Mouse (Mus musculus) neural tube, embryonic 13.5 days (tissue): ENCODE data around the gene Hook2. TPM values are rescaled to one million over a fixed set of nuclear protein-coding genes. Genes with fewer than 3 reads are reported as not detected.

ENCODE experiments used
- ATAC-seq: fragments of 200-750 bp; cut with Nextera tagmentation; 2 replicates; pipeline ENCODE4 v1.8.0; 2017; ENCODE audit warnings: low read depth, mild to moderate bottlenecking, moderate TSS enrichment, moderate library complexity
- H3K27ac ChIP-seq: fragments of 300-500 bp; sonication (generic); replicated peaks from 2 replicates; pipeline ENCODE4 v1.5.1; 2015; ENCODE audit warnings: moderate library complexity, mild to moderate bottlenecking, inconsistent platforms
- H3K27me3 ChIP-seq: fragments of 300-500 bp; sonication (generic); 2 replicates; pipeline ENCODE4 v1.6.1; 2015; ENCODE audit warnings: mild to moderate bottlenecking, inconsistent platforms
- H3K36me3 ChIP-seq: fragments of 300-500 bp; sonication (generic); 2 replicates; pipeline ENCODE4 v1.6.1; 2015; ENCODE audit warnings: mild to moderate bottlenecking, inconsistent platforms
- H3K4me1 ChIP-seq: fragments of 300-500 bp; sonication (generic); replicated peaks from 2 replicates; pipeline ENCODE4 v1.6.1; 2015; ENCODE audit warnings: inconsistent platforms
- H3K4me2 ChIP-seq: fragments of 300-500 bp; sonication (generic); 2 replicates; pipeline ENCODE4 v1.6.1; 2015; ENCODE audit warnings: inconsistent platforms, mild to moderate bottlenecking, moderate library complexity
- H3K4me3 ChIP-seq: fragments of 300-500 bp; sonication (generic); 2 replicates; pipeline ENCODE4 v1.5.1; 2015; ENCODE audit warnings: mild to moderate bottlenecking, inconsistent platforms
- H3K9ac ChIP-seq: fragments of 300-500 bp; sonication (generic); 2 replicates; pipeline ENCODE4 v1.6.1; 2015; ENCODE audit warnings: moderate library complexity, mild to moderate bottlenecking, inconsistent platforms
- H3K9me3 ChIP-seq: fragments of 300-500 bp; sonication (generic); 2 replicates; pipeline ENCODE4 v1.6.1; 2016; ENCODE audit warnings: inconsistent platforms
- WGBS: fragments of 180-500 bp; shearing (Covaris S2); methylation state at CpG from one replicate; pipeline ENCODE4 v1.1.7; 2015; 5-methylcytosine and 5-hydroxymethylcytosine counted together
- polyA plus RNA-seq: library from polyadenylated mRNA; unstranded; fragments of >200 nt; fragmentation: Nextera tagmentation; extraction: Ambion mirVana; gene quantifications from 2 replicates; pipeline ENCODE4 v1.2.1, GENCODE M21; 2015

Gene Hook2
- polyA plus RNA-seq, 1 experiment from 2014 or later = 25.0 TPM

DNA sequence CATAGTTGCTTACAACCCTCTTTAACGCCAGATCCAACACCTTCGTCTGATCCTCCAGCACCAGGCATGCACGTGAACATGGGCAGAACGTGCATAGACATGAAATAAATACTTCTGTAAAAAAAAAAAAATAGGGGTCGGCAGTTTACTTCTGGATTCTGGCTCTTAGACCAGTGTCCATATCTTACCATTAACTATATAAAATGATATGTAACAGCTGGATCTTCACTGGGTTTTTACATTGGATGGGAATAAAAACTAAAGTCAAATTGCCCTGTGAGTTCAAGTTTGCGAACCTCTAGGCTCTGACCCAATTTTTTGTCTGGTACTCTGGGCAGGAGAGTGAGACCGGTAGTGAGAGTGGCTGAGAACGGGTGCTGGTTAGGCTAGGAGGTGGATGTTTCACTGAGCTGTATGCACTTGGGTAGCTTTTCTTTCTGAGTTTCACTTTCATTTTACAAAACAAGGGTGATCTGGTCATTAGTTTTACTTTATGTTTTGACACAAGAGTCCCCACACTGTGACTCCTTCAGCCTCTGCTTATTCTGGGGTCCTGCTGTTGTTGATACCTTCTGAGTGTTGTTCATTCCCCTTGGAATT, 15.8 kb upstream of the Hook2 start:
- no peaks in the 10 kb centered on the region for H3K9me3 ChIP-seq
- H3K4me1 ChIP-seq = peaks cover 75% of the 10 kb centered on the region
- no peak for ATAC-seq
- 0 out of 2 replicates have a peak overlapping the region, but pooled peaks have one; percentile 9 for H3K9ac ChIP-seq
- 81% methylated on average over 8 of the region's 8 CpGs for WGBS
- no peak overlapping the region for H3K4me3 ChIP-seq
- H3K27me3 ChIP-seq = peaks cover 22% of the 10 kb centered on the region
- H3K36me3 ChIP-seq = peaks cover 44% of the 10 kb centered on the region
- H3K27ac ChIP-seq = no peak overlapping the region
- H3K4me2 ChIP-seq = no peak overlapping the region

- peak overlapping the region; percentile 98 for H3K4me2 ChIP-seq
- WGBS = 29% methylated on average over 7 of the region's 7 CpGs
- peak overlapping the region; percentile 61; the same call in 1 of the 2 replicates for H3K9ac ChIP-seq
- peaks cover 44% of the 10 kb centered on the region for H3K36me3 ChIP-seq
- ATAC-seq = no peak
- H3K27me3 ChIP-seq = peaks cover 26% of the 10 kb centered on the region
- no peaks in the 10 kb centered on the region for H3K9me3 ChIP-seq
- peak overlapping the region; percentile 53; the same call in 1 of the 2 replicates for H3K4me3 ChIP-seq
- H3K4me1 ChIP-seq = peaks cover 81% of the 10 kb centered on the region
- peak overlapping the region; percentile 73 for H3K27ac ChIP-seq
Measured at GRCm38 (mm10) chr8:84975434-84975833, 15.0 kb upstream of the Hook2 start.

DNA sequence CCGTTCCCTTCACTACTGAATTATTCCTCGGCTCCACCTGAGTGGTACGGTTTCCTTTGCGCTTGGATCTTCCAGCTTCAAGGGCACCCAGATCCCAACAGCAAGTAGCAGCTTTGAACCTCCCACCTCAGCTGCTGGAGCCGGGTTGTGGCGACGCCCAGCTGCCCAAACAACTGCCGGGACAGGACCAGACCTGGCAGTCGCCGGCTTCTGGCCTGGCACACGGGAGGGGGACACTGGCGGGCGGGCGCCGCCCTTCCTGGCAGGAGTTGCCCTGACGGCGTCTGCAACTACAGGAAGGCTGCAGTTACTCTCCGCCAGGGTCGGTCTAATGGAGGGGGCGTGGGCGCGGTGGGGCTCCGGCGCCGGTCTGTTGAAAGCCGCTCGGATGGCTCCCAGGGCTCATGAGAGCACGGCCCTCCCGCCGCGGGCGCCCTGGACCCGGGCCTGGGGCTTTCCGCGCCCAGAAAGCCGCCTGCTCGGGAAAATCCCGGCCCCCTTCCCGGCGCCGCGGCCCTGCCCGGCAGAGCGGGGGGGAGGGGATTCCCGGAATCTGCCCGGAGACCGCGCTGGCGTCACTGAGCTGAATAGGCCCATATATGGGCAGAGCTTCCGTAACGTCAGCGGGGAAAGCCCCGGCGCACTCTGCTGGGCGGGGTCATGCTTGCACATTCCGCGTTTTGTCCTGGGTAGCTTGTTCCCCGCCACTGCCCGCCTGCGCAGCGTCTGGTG, 14.2 kb upstream of the Hook2 start:
- H3K36me3 ChIP-seq = peaks cover 40% of the 10 kb centered on the region
- peaks cover 81% of the 10 kb centered on the region for H3K4me1 ChIP-seq
- WGBS = 1% methylated on average over 60 of the region's 61 CpGs
- peak overlapping the region; percentile 75 for H3K9ac ChIP-seq
- peak overlapping the region; percentile 98 for H3K4me2 ChIP-seq
- H3K27ac ChIP-seq = peak overlapping the region; percentile 73
- H3K27me3 ChIP-seq = peaks cover 33% of the 10 kb centered on the region
- no peaks in the 10 kb centered on the region for H3K9me3 ChIP-seq
- peak overlapping the region; percentile 53 for H3K4me3 ChIP-seq
- ATAC-seq = peak; percentile 72

GRCm38 (mm10) chr8:84976763-84977434, 13.5 kb upstream of the Hook2 start:
- H3K27ac ChIP-seq = 0 out of 2 replicates have a peak overlapping the region, but pooled peaks have one; percentile 40
- peaks cover 33% of the 10 kb centered on the region for H3K36me3 ChIP-seq
- peak overlapping the region; percentile 75 for H3K9ac ChIP-seq
- peaks cover 34% of the 10 kb centered on the region for H3K27me3 ChIP-seq
- H3K4me1 ChIP-seq = peaks cover 81% of the 10 kb centered on the region
- 1% methylated on average over 25 of the region's 25 CpGs for WGBS
- H3K4me2 ChIP-seq = peak overlapping the region; percentile 98
- no peak for ATAC-seq
- no peaks in the 10 kb centered on the region for H3K9me3 ChIP-seq
- H3K4me3 ChIP-seq = peak overlapping the region; percentile 53

DNA sequence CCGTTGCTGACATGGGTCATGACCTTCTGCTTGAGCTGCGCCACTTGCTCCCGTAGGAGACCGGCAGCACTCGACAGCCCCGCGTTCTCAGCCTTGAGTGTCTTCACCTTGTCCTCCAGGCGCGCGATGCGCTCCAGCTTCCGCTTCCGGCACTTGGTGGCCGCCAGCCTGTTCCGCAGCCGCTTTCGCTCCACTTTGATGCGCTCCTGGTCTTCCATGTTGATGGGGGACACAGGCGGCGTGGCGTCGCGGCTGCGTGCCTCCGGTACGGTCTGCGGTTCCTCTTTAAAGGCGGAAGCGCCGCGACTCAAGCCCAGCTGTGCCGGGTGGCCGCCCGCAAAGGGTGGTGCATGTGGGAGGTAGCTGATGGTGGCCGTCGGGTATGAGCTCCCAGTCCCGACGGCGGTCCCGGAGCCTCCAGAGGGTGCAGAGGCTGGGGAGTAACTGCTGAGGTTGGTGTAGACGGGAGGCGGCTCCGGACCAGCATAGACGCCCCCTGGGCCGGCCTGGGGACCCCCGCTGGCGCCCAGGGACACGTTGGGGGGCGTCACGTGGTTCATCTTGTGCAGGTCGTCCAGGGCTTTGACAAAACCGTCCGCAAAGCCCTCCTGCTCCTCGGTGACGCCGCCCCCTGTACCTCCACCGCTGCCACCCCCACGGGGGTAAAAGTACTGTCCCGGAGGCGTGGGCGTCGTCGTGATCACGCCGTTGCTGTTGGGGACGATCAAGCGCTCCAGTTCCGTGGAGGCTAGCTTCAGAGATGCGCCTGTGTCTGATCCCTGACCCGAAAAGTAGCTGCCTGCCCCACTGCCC, 12.8 kb upstream of the Hook2 start:
- H3K36me3 ChIP-seq = peaks cover 25% of the 10 kb centered on the region
- peak overlapping the region; percentile 98 for H3K4me2 ChIP-seq
- peaks cover 80% of the 10 kb centered on the region for H3K4me1 ChIP-seq
- no peak for ATAC-seq
- 1% methylated on average over 69 of the region's 70 CpGs for WGBS
- H3K9ac ChIP-seq = peak overlapping the region; percentile 75
- 0 out of 2 replicates have a peak overlapping the region, but pooled peaks have one; percentile 46 for H3K27ac ChIP-seq
- peak overlapping the region; percentile 53 for H3K4me3 ChIP-seq
- peaks cover 41% of the 10 kb centered on the region for H3K27me3 ChIP-seq
- no peaks in the 10 kb centered on the region for H3K9me3 ChIP-seq

- peak within 1 kb of the TSS; percentile 53 for H3K4me3 ChIP-seq
- peaks cover 18% of the 10 kb centered on the region for H3K36me3 ChIP-seq
- H3K27ac ChIP-seq = peak within 1 kb of the TSS; percentile 46
- peak; percentile 34 for ATAC-seq
- H3K27me3 ChIP-seq = peaks cover 43% of the 10 kb centered on the region
- whole genome bisulfite sequencing = under 1% methylated on average over 63 of the region's 63 CpGs
- H3K9ac ChIP-seq = peak within 1 kb of the TSS; percentile 75
- H3K4me2 ChIP-seq = peak within 1 kb of the TSS; percentile 98
- no peaks in the 10 kb centered on the region for H3K9me3 ChIP-seq
- H3K4me1 ChIP-seq = peaks cover 79% of the 10 kb centered on the region
Measured at GRCm38 (mm10) chr8:84978248-84978940, 12.0 kb upstream of the Hook2 start, which contains the start of gene Junb. Gene Junb (minus strand): TSS chr8:84978718.

DNA sequence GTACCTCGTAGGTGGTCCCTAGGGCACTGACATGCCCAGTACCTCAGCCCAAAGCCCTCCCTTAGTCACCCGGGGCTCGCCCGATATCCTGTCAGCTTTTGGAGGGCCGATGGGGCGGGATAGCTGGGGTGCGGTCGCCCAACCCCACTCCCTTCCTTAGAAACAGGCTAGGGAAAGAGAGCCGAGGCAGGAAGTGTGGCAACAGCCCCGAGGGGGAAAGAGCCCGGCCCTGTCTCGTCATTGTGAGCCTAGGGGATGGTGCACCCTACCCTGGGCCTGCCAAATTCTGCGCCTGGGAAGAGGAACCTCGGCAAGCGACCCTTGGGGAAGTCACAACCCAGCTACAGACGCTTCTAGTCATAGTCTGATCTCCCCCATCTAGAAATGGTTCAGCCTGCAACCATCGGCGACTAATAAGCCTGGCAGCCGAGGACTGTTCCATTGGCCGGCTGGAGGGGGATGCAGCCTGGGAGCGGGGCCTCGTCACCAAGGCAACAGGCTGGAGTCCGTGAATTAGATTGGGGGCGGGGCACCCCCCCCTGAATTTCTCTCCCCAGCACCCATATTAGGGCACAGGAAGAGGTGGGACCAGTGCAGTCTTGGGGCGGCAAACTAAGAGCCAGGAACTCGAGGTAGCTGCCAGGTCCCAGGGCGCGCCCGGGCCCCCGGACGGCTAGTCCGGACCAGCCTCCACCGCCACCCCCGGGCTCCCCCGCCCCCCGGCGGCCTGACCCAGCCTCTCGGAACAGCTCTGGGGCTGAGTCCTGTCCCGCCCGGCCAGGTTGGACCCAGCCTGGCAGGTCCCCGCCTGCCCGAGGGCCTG, 10.6 kb upstream of the Hook2 start:
- WGBS = 2% methylated on average over 42 of the region's 42 CpGs
- Histone ChIP-seq H3K4me2 (peak overlapping the region; percentile 98), H3K4me1 (peaks cover 81% of the 10 kb centered on the region), H3K36me3 (peaks cover 5% of the 10 kb centered on the region), H3K9me3 (no peaks in the 10 kb centered on the region), H3K27ac (peak overlapping the region; percentile 33; the same call in 1 of the 2 replicates), H3K9ac (peak overlapping the region; percentile 58), H3K4me3 (peak overlapping the region; percentile 33), H3K27me3 (peaks cover 57% of the 10 kb centered on the region)
- peak; percentile 17; the same call in 1 of the 2 replicates for ATAC-seq

- Histone ChIP-seq H3K27me3 (peaks cover 58% of the 10 kb centered on the region), H3K27ac (peak overlapping the region; percentile 71)
- WGBS = 33% methylated on average over 11 of the region's 11 CpGs
Measured at GRCm38 (mm10) chr8:84980622-84981358, 9.6 kb upstream of the Hook2 start.

DNA sequence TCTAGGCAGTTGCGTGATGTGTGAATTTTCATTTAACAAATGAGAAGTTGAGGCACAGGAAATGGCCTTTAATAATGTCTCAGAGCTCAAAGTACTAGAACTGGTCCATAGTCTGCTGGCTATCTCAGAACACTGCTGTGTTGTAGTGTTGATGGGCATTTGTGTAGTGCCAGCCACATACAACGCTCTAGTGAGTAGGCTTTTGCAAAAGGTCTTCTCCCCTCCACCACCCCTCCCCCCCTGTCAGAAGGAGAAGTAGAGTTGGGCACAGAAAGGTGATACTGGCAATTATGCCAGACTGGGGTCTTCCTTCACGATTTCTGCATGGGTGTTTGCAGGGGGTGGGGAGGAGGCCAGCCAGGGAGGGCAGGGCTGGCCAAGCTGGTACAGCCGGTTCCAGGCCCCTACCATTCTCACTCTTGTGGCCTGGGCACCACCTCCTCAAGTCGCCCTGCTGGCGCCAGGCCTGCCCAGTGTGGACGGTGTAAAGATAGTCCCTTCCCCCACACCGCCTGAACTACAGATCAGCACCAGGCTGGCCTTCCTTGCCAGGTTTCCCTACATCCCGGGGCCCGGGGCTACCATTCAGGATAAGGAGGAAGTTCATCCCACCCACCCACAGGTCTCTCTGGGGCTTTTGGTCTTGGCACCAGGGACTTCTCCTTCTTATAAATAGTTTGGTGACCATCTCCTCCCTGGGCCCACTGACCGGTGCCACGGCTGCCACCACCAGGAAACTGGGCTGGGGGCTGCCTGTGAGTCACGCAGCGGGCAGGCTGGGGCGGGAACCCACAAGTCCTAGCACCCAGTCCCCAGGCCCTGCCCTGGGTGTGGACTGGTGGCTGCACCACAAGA, 8.5 kb upstream of the Hook2 start:
- H3K4me1 ChIP-seq = peaks cover 80% of the 10 kb centered on the region
- 80% methylated on average over 15 of the region's 15 CpGs for WGBS
- no peak for ATAC-seq

More at GRCm38 (mm10) chr8:84980622-84981358, 9.6 kb upstream of the Hook2 start:
- Histone ChIP-seq H3K36me3 (no peaks in the 10 kb centered on the region), H3K9ac (no peak overlapping the region), H3K9me3 (no peaks in the 10 kb centered on the region), H3K4me3 (no peak overlapping the region; the same call in 1 of the 2 replicates), H3K4me1 (peaks cover 81% of the 10 kb centered on the region), H3K4me2 (peak overlapping the region; percentile 98)
- ATAC-seq = no peak

More for the DNA sequence above, 8.5 kb upstream of the Hook2 start:
- peaks cover 64% of the 10 kb centered on the region for H3K27me3 ChIP-seq
- peak overlapping the region; percentile 71; the same call in 1 of the 2 replicates for H3K27ac ChIP-seq
- no peaks in the 10 kb centered on the region for H3K9me3 ChIP-seq
- H3K9ac ChIP-seq = no peak overlapping the region; the same call in 1 of the 2 replicates
- H3K4me3 ChIP-seq = no peak overlapping the region
- no peak overlapping the region for H3K4me2 ChIP-seq
- no peaks in the 10 kb centered on the region for H3K36me3 ChIP-seq
